11 mouse cellular contexts compared by ENCODE assay signal in genomic region chr12:86781654-86782202, GRCm38 (mm10). TPM values are rescaled to one million over a fixed set of nuclear protein-coding genes. Genes with fewer than 3 reads are reported as not detected.
A peak's percentile ranks its signal among the peaks of the same experiment; 100 is the strongest.
DNase-seq lines count a peak whose midpoint lies in the region; ATAC-seq lines count a peak whose summit lies in the region.
"Had no signal": no experiment of that assay in that cellular context is flagged by ENCODE, and none has a peak within 500 bp of the region (broad histone marks: within the 10 kb centered on the region; RNA-seq: fewer than 3 reads in every experiment).

No protein-coding gene starts in this region.

- no peak overlapping the region for H3K4me2 ChIP-seq in neural tube, embryonic 13.5 days
- no peak overlapping the region for H3K4me2 ChIP-seq in hindbrain, embryonic 13.5 days
- H3K4me2 ChIP-seq in stomach, embryonic 16.5 days (ENCODE audit: low read depth, low read length) = no peak overlapping the region
- H3K4me2 ChIP-seq: limb, embryonic 13.5 days had no signal

- H3K27me3 ChIP-seq in heart, embryonic 10.5 days (ENCODE audit: insufficient read depth, poor library complexity, severe bottlenecking) = no peaks in the 10 kb centered on the region
- peaks cover 9% of the 10 kb centered on the region; the same call in 1 of the 2 replicates for H3K27me3 ChIP-seq in neural tube, embryonic 13.5 days
- peaks cover 11% of the 10 kb centered on the region; the same call in 1 of the 2 replicates for H3K27me3 ChIP-seq in hindbrain, embryonic 13.5 days
- H3K27me3 ChIP-seq in stomach, embryonic 16.5 days (ENCODE audit: control insufficient read depth, insufficient read depth, low read length) = no peaks in the 10 kb centered on the region
- H3K27me3 ChIP-seq: limb, embryonic 13.5 days had no signal

- DNase-seq in heart, embryonic 10.5 days (ENCODE audit: low spot score) = peak; percentile 74
- DNase-seq in heart, adult 8-10 months (ENCODE audit: low spot score) = no peak
- no peak for DNase-seq in neural tube, embryonic 10.5 days (ENCODE audit: extremely low spot score, low spot score)
- DNase-seq in spleen, postnatal 10 days (ENCODE audit: low spot score in 2 of 2) = no peak
- DNase-seq in right cerebral cortex, postnatal 25 days = no peak

- no peak overlapping the region for H3K4me3 ChIP-seq in heart, embryonic 10.5 days
- no peak overlapping the region for H3K4me3 ChIP-seq in neural tube, embryonic 13.5 days
- no peak overlapping the region for H3K4me3 ChIP-seq in hindbrain, embryonic 13.5 days
- H3K4me3 ChIP-seq in stomach, embryonic 16.5 days (replicated peaks; ENCODE audit: low read length) = no peak overlapping the region
- H3K4me3 ChIP-seq: limb, embryonic 13.5 days had no signal

- no peaks in the 10 kb centered on the region for H3K36me3 ChIP-seq in heart, embryonic 10.5 days
- H3K36me3 ChIP-seq in neural tube, embryonic 13.5 days = no peaks in the 10 kb centered on the region
- no peaks in the 10 kb centered on the region for H3K36me3 ChIP-seq in hindbrain, embryonic 13.5 days
- no peaks in the 10 kb centered on the region for H3K36me3 ChIP-seq in stomach, embryonic 16.5 days (ENCODE audit: control insufficient read depth, insufficient read depth, low read length)
- H3K36me3 ChIP-seq: G1E; limb, embryonic 13.5 days had no signal

- H3K27ac ChIP-seq in heart, embryonic 10.5 days = no peak overlapping the region
- H3K27ac ChIP-seq in neural tube, embryonic 13.5 days (replicated peaks) = peak overlapping the region; percentile 38; the same call in 1 of the 2 replicates
- H3K27ac ChIP-seq in hindbrain, embryonic 13.5 days = peak overlapping the region; percentile 15
- peak overlapping the region; percentile 4; the same call in 1 of the 2 replicates for H3K27ac ChIP-seq in stomach, embryonic 16.5 days (ENCODE audit: low read length)
- H3K27ac ChIP-seq: limb, embryonic 13.5 days had no signal

- no peak for ATAC-seq in neural tube, embryonic 13.5 days (ENCODE audit: low read depth)
- ATAC-seq in hindbrain, embryonic 13.5 days (ENCODE audit: low FRiP score) = 0 out of 2 replicates have a peak, but pooled peaks have one; percentile 29
- 0 out of 2 replicates have a peak, but pooled peaks have one; percentile 19 for ATAC-seq in stomach, embryonic 16.5 days (ENCODE audit: insufficient read depth, low FRiP score)

- peaks cover 19% of the 10 kb centered on the region for H3K4me1 ChIP-seq in heart, embryonic 10.5 days
- H3K4me1 ChIP-seq in neural tube, embryonic 13.5 days (replicated peaks) = peaks cover 11% of the 10 kb centered on the region
- H3K4me1 ChIP-seq in hindbrain, embryonic 13.5 days (replicated peaks) = peaks cover 25% of the 10 kb centered on the region
- peaks cover 11% of the 10 kb centered on the region; the same call in 1 of the 2 replicates for H3K4me1 ChIP-seq in stomach, embryonic 16.5 days (ENCODE audit: control insufficient read depth, insufficient read depth, low read length)

- WGBS in heart, embryonic 10.5 days = 45% methylated on average over 6 of the region's 6 CpGs
- WGBS in neural tube, embryonic 13.5 days = 37% methylated on average over 6 of the region's 6 CpGs
- 49% methylated on average over 6 of the region's 6 CpGs for WGBS in hindbrain, embryonic 13.5 days
- 34% methylated on average over 6 of the region's 6 CpGs for WGBS in stomach, embryonic 16.5 days

- H3K9me3 ChIP-seq in heart, embryonic 10.5 days = no peaks in the 10 kb centered on the region
- no peaks in the 10 kb centered on the region for H3K9me3 ChIP-seq in neural tube, embryonic 13.5 days
- H3K9me3 ChIP-seq in hindbrain, embryonic 13.5 days = no peaks in the 10 kb centered on the region
- no peaks in the 10 kb centered on the region for H3K9me3 ChIP-seq in stomach, embryonic 16.5 days (replicated peaks; ENCODE audit: control insufficient read depth, low read length)
- H3K9me3 ChIP-seq: G1E; limb, embryonic 13.5 days had no signal

- no peak overlapping the region for H3K9ac ChIP-seq in neural tube, embryonic 13.5 days
- no peak overlapping the region for H3K9ac ChIP-seq in hindbrain, embryonic 13.5 days
- no peak overlapping the region for H3K9ac ChIP-seq in stomach, embryonic 16.5 days (ENCODE audit: low read length)
- H3K9ac ChIP-seq: limb, embryonic 13.5 days had no signal

RNA-seq across cellular contexts. Expression of gene Lrrc74a, which starts 47.6 kb away (rescaled TPM):
- not detected in 2 replicates for polyA plus RNA-seq in heart, embryonic 10.5 days (2016; fragmentation: Nextera tagmentation; extraction: Ambion mirVana)
- not detected for total RNA-seq in heart, adult 8-10 months (2022)
- polyA plus RNA-seq in neural tube, embryonic 13.5 days (2015; fragmentation: Nextera tagmentation; extraction: Ambion mirVana) = not detected in 2 replicates
- polyA plus RNA-seq in hindbrain, embryonic 13.5 days (2015; fragmentation: Nextera tagmentation; extraction: Ambion mirVana) = not detected in 2 replicates
- polyA plus RNA-seq in stomach, embryonic 16.5 days (2015; fragmentation: Nextera tagmentation; extraction: Ambion mirVana) = not detected in 2 replicates
- total RNA-seq: heart, postnatal 10 days had no signal
- polyA plus RNA-seq: G1E; limb, embryonic 13.5 days had no signal

RNA-seq across cellular contexts. Expression of gene Angel1, which starts 55.5 kb away (rescaled TPM):
- polyA plus RNA-seq in heart, embryonic 10.5 days (2016; fragmentation: Nextera tagmentation; extraction: Ambion mirVana) = 11.4 and 12.1 TPM in 2 replicates
- 1 to 10 TPM; 2.9 to 4.6 (median 3.8) TPM for total RNA-seq in heart, adult 8-10 months (2022)
- 12.6 and 16.1 TPM in 2 replicates for polyA plus RNA-seq in neural tube, embryonic 13.5 days (2015; fragmentation: Nextera tagmentation; extraction: Ambion mirVana)
- 12.6 TPM in 2 replicates for polyA plus RNA-seq in hindbrain, embryonic 13.5 days (2015; fragmentation: Nextera tagmentation; extraction: Ambion mirVana)
- polyA plus RNA-seq in stomach, embryonic 16.5 days (2015; fragmentation: Nextera tagmentation; extraction: Ambion mirVana) = 8.8 and 9.4 TPM in 2 replicates
